Mouse (Mus musculus) cerebellum, adult (tissue): ENCODE results near the gene Ndufs1.
"Not testable (repeated sequence)": the region's sequence is repeated elsewhere in the genome, so short reads cannot be mapped to it uniquely, and the experiment has no call there.

Experiments used
- ATAC-seq: cut with Nextera tagmentation; 2 replicates; pipeline ENCODE4 v1.9.2; 2017; ENCODE audit warnings: mild to moderate bottlenecking, moderate library complexity, mixed read lengths; ENCODE audit not compliant: insufficient number of reproducible peaks, low FRiP score, low TSS enrichment

Gene Ndufs1

DNA sequence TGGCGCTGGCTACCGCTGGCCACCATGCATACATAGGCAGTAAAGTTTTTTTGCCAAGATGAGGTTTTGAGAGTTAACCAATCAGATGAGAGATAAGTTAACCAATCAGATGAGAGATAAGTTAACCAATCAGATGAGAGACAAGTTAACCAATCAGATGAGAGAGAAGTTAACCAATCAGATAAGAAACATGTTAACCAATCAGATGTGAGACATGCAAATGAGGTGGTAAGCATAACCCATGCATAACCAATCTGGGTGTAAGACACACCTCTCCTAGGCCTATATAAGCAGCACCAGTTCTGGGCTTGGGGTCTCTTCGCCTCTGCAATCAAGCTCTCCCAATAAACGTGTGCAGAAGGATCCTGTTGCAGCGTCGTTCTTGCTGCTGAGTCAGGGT, 8.8 kb upstream of the Ndufs1 start:
- ATAC-seq: not testable (repeated sequence)

DNA sequence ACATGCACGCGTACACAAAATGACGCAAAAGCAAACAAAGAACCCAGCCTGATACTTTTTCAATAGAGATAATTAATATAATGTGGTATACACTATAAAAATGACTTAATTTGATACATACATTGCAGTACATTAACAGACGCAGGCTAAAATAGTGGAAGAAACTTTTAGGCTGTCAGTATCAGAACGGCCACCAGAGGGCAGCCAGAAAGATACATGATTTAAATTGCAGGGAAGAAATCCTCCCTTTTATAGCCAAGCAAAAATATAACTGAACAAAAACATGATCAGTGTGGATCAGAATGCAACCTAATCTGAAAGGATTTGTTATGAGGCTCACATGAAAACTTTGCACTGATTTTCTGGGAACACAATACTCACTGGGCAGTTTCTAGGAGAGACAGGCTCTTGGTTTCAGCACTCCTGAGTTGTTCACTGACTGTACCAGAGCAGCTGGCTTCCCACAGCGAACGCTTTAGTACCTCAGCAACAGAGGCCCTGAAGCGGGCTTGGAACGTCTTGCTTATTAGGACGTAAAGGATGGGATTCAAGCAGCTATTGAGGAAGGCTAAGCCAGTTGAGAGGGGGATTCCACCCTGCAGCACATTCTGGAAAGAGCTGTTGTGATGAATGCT, 6.1 kb upstream of the Ndufs1 start:
- no peak for ATAC-seq

DNA sequence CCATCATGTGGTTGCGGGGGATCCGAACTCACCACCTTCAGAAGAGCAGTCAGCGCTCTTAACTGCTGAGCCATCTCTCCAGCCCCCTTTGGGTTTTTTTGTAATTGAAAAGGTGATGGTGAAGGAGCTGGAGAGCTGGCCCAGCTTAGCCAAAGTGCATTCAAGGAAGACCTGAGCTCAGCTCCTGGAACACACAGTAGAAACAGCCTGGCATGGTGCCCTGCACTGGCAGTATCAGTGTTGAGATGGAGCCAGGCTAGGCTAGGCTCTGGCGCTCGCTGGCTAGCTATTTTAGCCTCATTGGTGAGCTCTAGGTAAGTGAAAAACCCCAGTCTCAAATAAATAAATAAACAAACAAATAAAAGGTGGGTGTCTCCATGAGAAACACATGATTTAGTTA, 5.6 kb upstream of the Ndufs1 start:
- ATAC-seq: 0 out of 2 replicates have a peak, but pooled peaks have one; percentile 59

GRCm38 (mm10) chr1:63181480-63181879, 4.8 kb upstream of the Ndufs1 start:
- no peak for ATAC-seq

- ATAC-seq: peak; percentile 76
Measured at GRCm38 (mm10) chr1:63181019-63181418, 4.4 kb upstream of the Ndufs1 start.

GRCm38 (mm10) chr1:63180575-63180974, 3.9 kb upstream of the Ndufs1 start:
- not testable (repeated sequence) for ATAC-seq

- no peak for ATAC-seq
Measured at GRCm38 (mm10) chr1:63180122-63180521, 3.5 kb upstream of the Ndufs1 start.

GRCm38 (mm10) chr1:63178308-63178707, 1.7 kb upstream of the Ndufs1 start:
- no peak for ATAC-seq

GRCm38 (mm10) chr1:63176259-63176603, 402 bp downstream of the Ndufs1 start:
- peak; percentile 26 for ATAC-seq

GRCm38 (mm10) chr1:63175853-63176252, 780 bp downstream of the Ndufs1 start:
- no peak for ATAC-seq

GRCm38 (mm10) chr1:63168638-63169037, 8.0 kb downstream of the Ndufs1 start:
- ATAC-seq: no peak

DNA sequence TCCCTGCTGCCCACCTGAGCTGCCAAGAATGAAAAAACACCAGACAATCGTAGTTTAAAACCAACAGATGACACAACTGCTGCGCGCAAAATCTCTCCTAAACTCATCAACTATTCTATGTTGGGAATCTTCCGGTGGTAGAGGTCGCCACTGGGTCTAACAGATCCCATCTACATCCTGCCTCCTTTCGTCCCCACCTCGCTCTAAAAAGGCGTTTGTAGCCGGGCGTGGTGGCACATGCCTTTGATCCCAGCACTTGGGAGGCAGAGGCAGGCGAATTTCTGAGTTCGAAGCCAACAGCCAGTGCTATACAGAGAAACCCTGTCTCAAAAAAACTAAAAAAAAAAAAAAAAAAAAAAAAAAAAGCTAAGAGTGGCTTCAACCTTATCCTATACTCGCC, 36.4 kb downstream of the Ndufs1 start:
- ATAC-seq: no peak

DNA sequence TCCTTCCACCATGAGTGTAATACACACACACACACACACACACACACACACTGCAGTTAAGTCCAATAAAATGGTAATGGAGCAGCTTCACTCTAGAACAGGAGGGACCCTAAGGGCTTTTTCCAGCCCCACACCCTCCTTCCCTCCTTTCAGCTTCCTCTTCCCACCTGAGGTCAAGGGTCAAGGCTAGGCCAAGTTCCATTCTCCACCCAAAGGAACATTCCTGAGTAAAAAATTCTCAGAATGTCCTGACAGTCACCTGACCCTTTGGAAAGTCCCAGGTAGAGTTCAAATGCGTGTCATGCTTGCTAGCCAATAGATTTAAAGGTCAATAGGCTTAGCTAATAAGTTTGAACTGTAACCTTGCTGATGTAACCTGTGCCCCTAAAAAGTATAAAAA, 38.0 kb downstream of the Ndufs1 start:
- not testable (repeated sequence) for ATAC-seq

- ATAC-seq: no peak
Measured at GRCm38 (mm10) chr1:63137971-63138370, 38.7 kb downstream of the Ndufs1 start.

DNA sequence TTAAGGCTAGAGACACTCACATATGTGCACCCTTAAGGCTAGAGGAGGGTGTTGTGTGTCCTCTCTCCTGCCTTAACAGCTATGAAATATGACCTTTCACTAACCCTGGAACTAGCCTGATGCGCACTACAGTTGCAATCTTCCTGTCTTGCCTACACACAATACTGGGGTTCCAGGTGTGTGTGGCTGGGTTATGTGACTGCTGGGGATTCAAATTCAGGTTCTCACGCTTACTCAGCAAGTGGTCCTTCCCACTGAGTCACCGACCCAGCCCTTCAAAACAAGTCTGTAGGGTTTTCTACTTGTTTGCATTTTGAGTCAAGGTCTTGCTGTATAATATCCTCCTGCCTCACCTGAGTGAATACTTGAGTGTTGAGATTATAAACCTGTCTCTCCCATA, 42.1 kb downstream of the Ndufs1 start:
- ATAC-seq: no peak

- no peak for ATAC-seq
Measured at GRCm38 (mm10) chr1:63131766-63132165, 44.9 kb downstream of the Ndufs1 start.

GRCm38 (mm10) chr1:63130883-63131282, 45.8 kb downstream of the Ndufs1 start:
- ATAC-seq: no peak

- no peak for ATAC-seq
Measured at GRCm38 (mm10) chr1:63129857-63130690, 46.6 kb downstream of the Ndufs1 start.

GRCm38 (mm10) chr1:63129273-63129672, 47.4 kb downstream of the Ndufs1 start:
- ATAC-seq: no peak

DNA sequence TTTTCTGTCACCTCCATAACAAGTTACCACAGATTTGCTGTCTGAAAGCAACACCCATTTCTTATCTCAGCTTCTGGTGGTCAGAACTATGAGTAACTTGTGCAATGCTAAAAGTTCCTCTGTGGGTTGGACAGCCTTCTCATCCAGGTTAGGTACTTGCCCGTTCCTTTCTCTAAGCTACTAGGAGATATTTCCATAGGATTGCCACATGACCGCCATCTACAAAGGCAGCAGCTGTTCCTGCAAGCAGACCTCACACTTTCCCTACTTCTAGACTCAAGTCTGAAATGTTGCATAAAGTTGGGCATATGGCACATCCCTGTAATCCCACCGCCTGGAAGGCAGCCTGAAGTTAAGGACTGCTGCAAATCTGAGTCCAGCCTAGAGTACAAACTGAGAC, 50.4 kb downstream of the Ndufs1 start:
- no peak for ATAC-seq

- ATAC-seq: no peak
Measured at GRCm38 (mm10) chr1:63123823-63124450, 52.7 kb downstream of the Ndufs1 start.
